Mouse (Mus musculus): ENCODE measurements at regions not wholly inside any gene's neighbourhood (a gene's known extent, or its start where the extent isn't known, plus 50 kb on each side); places are given as distances from the start of the nearest gene placed in this dataset.

DNA sequence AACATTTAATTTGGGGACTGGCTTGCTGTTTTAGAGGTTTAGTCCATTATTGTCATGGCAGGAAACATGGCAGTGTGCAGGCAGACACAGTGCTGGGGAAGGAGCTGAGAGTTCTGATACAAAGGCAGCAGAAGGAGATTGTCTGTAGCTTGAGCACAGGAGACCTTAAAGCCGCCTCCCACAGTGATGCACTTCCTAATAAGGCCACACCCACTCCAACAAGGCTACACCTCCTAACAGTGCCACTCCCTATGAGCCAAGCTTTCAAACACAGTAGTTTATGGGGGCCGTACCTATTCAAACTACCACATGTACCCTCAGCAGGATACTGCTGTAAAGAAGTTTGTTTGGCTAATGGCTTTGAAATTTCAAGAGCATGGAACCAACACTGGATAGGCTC lies 113.3 kb upstream of the Zfp217 start:
- Histone ChIP-seq H3K36me3 (replicated peaks) (no peaks in the 10 kb centered on the region), H3K4me1 (ENCODE audit: insufficient read depth, low read depth, low read length) (peaks cover 5% of the 10 kb centered on the region), H3K4me3 (ENCODE audit: low read depth, low read length) (no peak overlapping the region), H3K9me3 (replicated peaks) (peaks cover 3% of the 10 kb centered on the region; the same call in 1 of the 2 replicates), H3K27me3 (ENCODE audit: insufficient read depth, low read length) (no peaks in the 10 kb centered on the region)
- TF ChIP-seq GATA1 (IDR thresholded peaks at IDR 0.05; ENCODE audit: borderline replicate concordance, low read length) (no peak), TAL1 (conservative IDR thresholded peaks at IDR 0.05; ENCODE audit: low read depth, low read length) (no peak), CTCF (IDR thresholded peaks at IDR 0.05; ENCODE audit: low read depth, low read length) (no peak), POLR2AphosphoS5 (IDR thresholded peaks at IDR 0.05; ENCODE audit: insufficient replicate concordance, low read depth, low read length) (no peak), GATA2 (IDR thresholded peaks at IDR 0.05; ENCODE audit: borderline replicate concordance, low read depth, low read length) (no peak)
- ATAC-seq (ENCODE audit: extremely low read depth, insufficient number of reproducible peaks, low FRiP score, poor library complexity, severe bottlenecking) (no peak), DNase-seq (ENCODE audit: low spot score) (no peak)

GRCm38 (mm10) chr2:170259662-170260457 lies 112.0 kb upstream of the Zfp217 start:
- TF ChIP-seq POLR2AphosphoS5 (IDR thresholded peaks at IDR 0.05; ENCODE audit: insufficient replicate concordance, low read depth, low read length): no peak
- TF ChIP-seq GATA1 (IDR thresholded peaks at IDR 0.05; ENCODE audit: borderline replicate concordance, low read length): no peak
- no peak for TF ChIP-seq GATA2 (IDR thresholded peaks at IDR 0.05; ENCODE audit: borderline replicate concordance, low read depth, low read length)
- no peak for TF ChIP-seq CTCF (IDR thresholded peaks at IDR 0.05; ENCODE audit: low read depth, low read length)
- no peak for TF ChIP-seq TAL1 (conservative IDR thresholded peaks at IDR 0.05; ENCODE audit: low read depth, low read length)

GRCm38 (mm10) chr2:170258367-170258766 lies 110.5 kb upstream of the Zfp217 start:
- Histone ChIP-seq H3K27me3 (ENCODE audit: insufficient read depth, low read length) (peaks cover 3% of the 10 kb centered on the region; the same call in 1 of the 2 replicates), H3K36me3 (replicated peaks) (no peaks in the 10 kb centered on the region), H3K4me1 (ENCODE audit: insufficient read depth, low read depth, low read length) (peaks cover 15% of the 10 kb centered on the region), H3K4me3 (ENCODE audit: low read depth, low read length) (no peak overlapping the region), H3K9me3 (replicated peaks) (peaks cover 6% of the 10 kb centered on the region)
- no peak for DNase-seq (ENCODE audit: low spot score)
- no peak for TF ChIP-seq GATA2 (IDR thresholded peaks at IDR 0.05; ENCODE audit: borderline replicate concordance, low read depth, low read length)
- no peak for TF ChIP-seq CTCF (IDR thresholded peaks at IDR 0.05; ENCODE audit: low read depth, low read length)
- TF ChIP-seq GATA1 (IDR thresholded peaks at IDR 0.05; ENCODE audit: borderline replicate concordance, low read length): no peak
- TF ChIP-seq POLR2AphosphoS5 (IDR thresholded peaks at IDR 0.05; ENCODE audit: insufficient replicate concordance, low read depth, low read length): no peak
- no peak for TF ChIP-seq TAL1 (conservative IDR thresholded peaks at IDR 0.05; ENCODE audit: low read depth, low read length)
- ATAC-seq (ENCODE audit: extremely low read depth, insufficient number of reproducible peaks, low FRiP score, poor library complexity, severe bottlenecking): no peak

More at GRCm38 (mm10) chr2:170259662-170260457, 112.0 kb upstream of the Zfp217 start:
- Histone ChIP-seq H3K4me1 (ENCODE audit: insufficient read depth, low read depth, low read length) (peaks cover 5% of the 10 kb centered on the region), H3K9me3 (replicated peaks) (peaks cover 6% of the 10 kb centered on the region), H3K27me3 (ENCODE audit: insufficient read depth, low read length) (peaks cover 3% of the 10 kb centered on the region; the same call in 1 of the 2 replicates), H3K36me3 (replicated peaks) (no peaks in the 10 kb centered on the region), H3K4me3 (ENCODE audit: low read depth, low read length) (no peak overlapping the region)
- DNase-seq (ENCODE audit: low spot score) (no peak), ATAC-seq (ENCODE audit: extremely low read depth, insufficient number of reproducible peaks, low FRiP score, poor library complexity, severe bottlenecking) (no peak)

DNA sequence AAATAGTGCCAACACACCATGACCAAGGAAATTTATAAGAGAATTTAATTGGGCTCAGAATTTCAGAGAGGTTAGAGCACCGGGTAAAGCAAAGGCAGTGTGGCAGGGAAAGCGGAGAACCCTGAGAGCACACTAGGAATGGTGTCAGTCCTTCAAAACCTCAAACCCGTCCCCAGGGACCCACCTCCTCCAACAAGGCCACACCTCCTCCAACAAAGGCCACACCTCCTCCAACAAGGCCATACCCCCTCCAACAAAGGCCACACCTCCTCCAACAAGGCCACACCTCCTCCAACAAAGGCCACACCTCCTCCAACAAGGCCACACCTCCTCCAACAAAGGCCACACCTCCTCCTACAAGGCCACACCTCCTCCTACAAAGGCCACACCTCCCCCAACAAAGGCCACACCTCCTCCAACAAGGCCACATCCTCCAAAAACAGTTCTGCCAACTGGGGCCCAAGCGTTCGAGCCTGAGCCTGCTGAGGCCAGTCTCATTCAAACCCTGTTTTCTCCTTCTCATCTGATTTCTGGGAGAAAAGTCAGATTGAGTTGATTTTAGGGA lies 109.8 kb upstream of the Zfp217 start:
- peaks cover 21% of the 10 kb centered on the region for H3K4me1 ChIP-seq (ENCODE audit: insufficient read depth, low read depth, low read length)
- TF ChIP-seq CTCF (IDR thresholded peaks at IDR 0.05; ENCODE audit: low read depth, low read length): no peak
- TF ChIP-seq TAL1 (conservative IDR thresholded peaks at IDR 0.05; ENCODE audit: low read depth, low read length): no peak
- no peak for TF ChIP-seq GATA2 (IDR thresholded peaks at IDR 0.05; ENCODE audit: borderline replicate concordance, low read depth, low read length)
- no peak for TF ChIP-seq GATA1 (IDR thresholded peaks at IDR 0.05; ENCODE audit: borderline replicate concordance, low read length)
- TF ChIP-seq POLR2AphosphoS5 (IDR thresholded peaks at IDR 0.05; ENCODE audit: insufficient replicate concordance, low read depth, low read length): no peak
- no peak for ATAC-seq (ENCODE audit: extremely low read depth, insufficient number of reproducible peaks, low FRiP score, poor library complexity, severe bottlenecking)

DNA sequence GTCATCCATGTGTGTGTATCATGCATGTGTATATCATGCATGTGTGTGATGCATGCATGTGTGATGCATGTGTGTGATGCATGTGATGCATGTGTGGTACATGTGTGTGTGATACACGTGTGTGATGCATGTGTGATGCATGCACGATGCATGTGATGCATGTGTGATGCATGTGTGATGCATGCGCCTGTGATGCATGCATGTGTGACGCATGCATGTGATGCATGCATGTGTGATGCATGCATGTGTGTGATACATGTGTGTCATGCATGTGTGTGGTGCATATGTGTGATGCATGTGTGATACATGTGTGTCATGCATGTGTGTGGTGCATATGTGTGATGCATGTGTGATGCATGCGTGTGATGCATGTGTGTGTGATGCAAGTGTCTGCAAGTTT lies 108.1 kb upstream of the Zfp217 start:
- H3K36me3 ChIP-seq (replicated peaks): no peaks in the 10 kb centered on the region
- peaks cover 6% of the 10 kb centered on the region for H3K9me3 ChIP-seq (replicated peaks)
- TF ChIP-seq TAL1 (conservative IDR thresholded peaks at IDR 0.05; ENCODE audit: low read depth, low read length) (no peak), GATA2 (IDR thresholded peaks at IDR 0.05; ENCODE audit: borderline replicate concordance, low read depth, low read length) (no peak), POLR2AphosphoS5 (IDR thresholded peaks at IDR 0.05; ENCODE audit: insufficient replicate concordance, low read depth, low read length) (peak; percentile 88; the same call in 1 of the 2 replicates), CTCF (IDR thresholded peaks at IDR 0.05; ENCODE audit: low read depth, low read length) (0 out of 2 replicates have a peak, but pooled peaks have one; percentile 8), GATA1 (IDR thresholded peaks at IDR 0.05; ENCODE audit: borderline replicate concordance, low read length) (no peak)
- no peak for ATAC-seq (ENCODE audit: extremely low read depth, insufficient number of reproducible peaks, low FRiP score, poor library complexity, severe bottlenecking)
- peaks cover 3% of the 10 kb centered on the region; the same call in 1 of the 2 replicates for H3K27me3 ChIP-seq (ENCODE audit: insufficient read depth, low read length)
- no peak for DNase-seq (ENCODE audit: low spot score)
- no peak overlapping the region; the same call in 1 of the 2 replicates for H3K4me3 ChIP-seq (ENCODE audit: low read depth, low read length)
- H3K4me1 ChIP-seq (ENCODE audit: insufficient read depth, low read depth, low read length): peaks cover 28% of the 10 kb centered on the region

More for the DNA sequence above, 109.8 kb upstream of the Zfp217 start:
- no peak for DNase-seq (ENCODE audit: low spot score)
- H3K36me3 ChIP-seq (replicated peaks): no peaks in the 10 kb centered on the region
- H3K4me3 ChIP-seq (ENCODE audit: low read depth, low read length): no peak overlapping the region
- H3K27me3 ChIP-seq (ENCODE audit: insufficient read depth, low read length): peaks cover 3% of the 10 kb centered on the region; the same call in 1 of the 2 replicates
- H3K9me3 ChIP-seq (replicated peaks): peaks cover 6% of the 10 kb centered on the region

GRCm38 (mm10) chr2:170255533-170255932 lies 107.6 kb upstream of the Zfp217 start:
- peaks cover 3% of the 10 kb centered on the region; the same call in 1 of the 2 replicates for H3K27me3 ChIP-seq (ENCODE audit: insufficient read depth, low read length)
- H3K4me3 ChIP-seq (ENCODE audit: low read depth, low read length): no peak overlapping the region
- H3K9me3 ChIP-seq (replicated peaks): peaks cover 6% of the 10 kb centered on the region
- TF ChIP-seq POLR2AphosphoS5 (IDR thresholded peaks at IDR 0.05; ENCODE audit: insufficient replicate concordance, low read depth, low read length) (no peak), GATA1 (IDR thresholded peaks at IDR 0.05; ENCODE audit: borderline replicate concordance, low read length) (no peak), TAL1 (conservative IDR thresholded peaks at IDR 0.05; ENCODE audit: low read depth, low read length) (no peak), CTCF (IDR thresholded peaks at IDR 0.05; ENCODE audit: low read depth, low read length) (no peak), GATA2 (IDR thresholded peaks at IDR 0.05; ENCODE audit: borderline replicate concordance, low read depth, low read length) (no peak)
- ATAC-seq (ENCODE audit: extremely low read depth, insufficient number of reproducible peaks, low FRiP score, poor library complexity, severe bottlenecking) (no peak), DNase-seq (ENCODE audit: low spot score) (no peak)
- no peaks in the 10 kb centered on the region for H3K36me3 ChIP-seq (replicated peaks)
- H3K4me1 ChIP-seq (ENCODE audit: insufficient read depth, low read depth, low read length): peaks cover 27% of the 10 kb centered on the region
